Mouse (Mus musculus) right cerebral cortex, postnatal 10 days (tissue): ENCODE data around the gene Rab3gap2.

Experiments used
- DNase-seq, 2 experiments: peaks; one replicate each; pipeline ENCODE4 v3.0.0; 2021; ENCODE audit warnings: low spot score in 2 of 2

Gene Rab3gap2

DNA sequence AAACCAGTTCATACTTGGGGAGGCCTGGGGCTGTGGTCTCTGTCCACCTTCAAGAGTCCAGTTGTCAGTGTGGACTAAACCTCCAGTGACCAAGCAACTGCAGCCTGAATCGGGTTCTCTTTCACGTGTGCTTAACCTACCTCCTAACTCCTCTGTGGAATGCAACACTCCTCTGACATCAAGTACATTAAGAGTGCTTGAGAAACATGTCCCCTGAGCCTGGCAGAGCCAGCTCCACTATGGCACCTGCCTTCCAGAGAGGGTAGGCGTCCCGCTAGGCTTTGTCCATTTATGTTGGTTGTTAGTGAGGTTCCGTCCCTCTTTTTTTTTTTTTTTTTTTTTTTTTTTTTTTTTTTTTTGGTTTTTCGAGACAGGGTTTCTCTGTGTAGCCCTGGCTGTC lies 23.0 kb downstream of the Rab3gap2 start:
- DNase-seq: no peak

DNA sequence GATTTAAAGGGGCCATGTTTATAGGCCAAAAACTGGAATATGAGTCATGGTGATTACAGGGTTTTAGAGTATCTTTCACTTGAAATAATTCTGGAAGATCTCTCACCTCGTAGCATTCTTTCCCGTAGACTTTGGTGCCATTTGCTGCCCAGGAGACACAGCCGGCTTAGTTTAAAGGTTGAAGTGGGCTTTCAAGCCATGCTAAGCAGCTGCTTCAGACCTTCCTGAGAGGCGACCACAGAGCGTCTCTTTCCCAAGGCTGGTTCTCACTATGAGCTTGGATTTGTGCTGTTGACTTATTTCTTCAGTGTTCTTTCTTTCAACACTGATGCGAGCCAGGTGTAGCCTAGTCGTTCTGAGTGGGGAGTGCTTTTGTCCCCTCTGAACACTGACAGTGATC lies 23.8 kb downstream of the Rab3gap2 start:
- no peak for DNase-seq

DNA sequence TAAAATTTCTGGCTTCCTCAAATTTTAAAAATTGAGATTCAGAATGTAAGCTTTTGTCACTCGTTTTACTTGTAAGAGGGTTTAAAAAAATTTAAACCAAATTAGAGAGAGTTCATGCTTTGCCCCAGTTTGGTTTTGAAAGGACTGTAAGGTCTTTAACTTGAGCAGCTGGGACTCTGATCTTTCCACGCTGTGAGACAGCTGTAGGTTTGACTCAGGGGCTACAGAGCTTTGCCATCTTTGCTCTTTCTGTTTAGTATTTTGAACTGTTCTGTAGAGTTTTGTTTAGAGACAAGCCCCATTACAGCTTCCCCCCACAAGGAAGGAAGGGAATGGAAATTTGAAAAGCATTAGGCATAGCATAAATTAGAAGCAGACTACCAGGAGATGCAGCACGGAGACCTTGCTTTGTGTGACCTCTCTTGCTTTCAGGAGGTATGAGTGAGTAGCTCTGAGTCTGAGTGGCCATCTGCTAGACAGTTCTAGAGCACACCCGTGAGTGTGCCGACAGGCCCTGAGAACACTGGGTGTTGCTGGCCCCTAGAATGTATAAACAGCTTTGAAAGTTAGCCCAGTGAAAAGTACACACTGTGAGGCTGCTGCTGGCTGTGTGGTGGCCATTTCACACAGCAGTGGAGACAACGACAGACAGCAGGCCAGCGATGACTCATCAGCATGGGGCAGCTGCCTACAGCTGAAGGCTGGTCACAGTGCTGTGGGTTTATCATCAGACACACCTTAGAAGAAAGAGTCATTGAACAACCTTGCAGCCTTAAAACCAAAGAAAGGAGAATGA lies 25.7 kb downstream of the Rab3gap2 start:
- no peak for DNase-seq

DNA sequence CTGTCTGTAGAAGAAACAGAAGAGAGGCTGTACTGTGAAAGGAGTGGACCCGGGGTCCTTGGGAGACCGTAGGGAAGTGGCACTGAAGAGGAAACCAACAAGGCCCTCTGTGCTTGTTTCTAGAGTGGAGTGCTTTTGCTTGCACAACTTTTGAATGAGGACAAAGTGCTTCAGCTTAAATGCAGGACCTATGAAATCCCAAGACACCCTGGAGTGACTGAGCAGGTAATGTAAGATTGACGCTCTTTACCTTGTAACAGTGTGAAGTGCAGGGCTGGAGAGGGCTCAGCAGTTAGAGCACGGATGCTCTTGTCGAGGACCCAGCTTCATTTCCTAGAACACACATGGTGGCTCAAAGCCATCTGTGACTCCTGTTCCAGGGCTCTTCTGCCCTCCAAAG lies 31.9 kb downstream of the Rab3gap2 start:
- DNase-seq: no peak

DNA sequence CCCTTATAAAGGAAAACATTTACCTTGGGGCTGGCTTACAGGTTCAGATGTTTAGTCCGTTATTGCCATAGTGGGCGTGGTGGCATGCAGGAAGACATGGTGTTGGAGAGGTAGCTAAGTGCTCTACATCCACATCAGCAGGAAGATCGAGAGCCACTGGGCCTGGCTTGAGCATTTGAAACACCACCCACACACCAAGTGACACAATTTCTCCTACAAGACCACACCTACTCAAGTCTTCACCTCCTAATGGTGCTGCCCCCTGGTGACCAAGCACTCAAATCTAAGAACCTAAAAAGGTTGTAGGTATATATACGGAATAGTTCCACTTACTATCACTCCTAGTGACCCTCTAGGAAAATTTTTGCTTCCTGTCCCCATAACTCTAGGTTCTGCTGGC lies 32.6 kb downstream of the Rab3gap2 start:
- DNase-seq: no peak

DNA sequence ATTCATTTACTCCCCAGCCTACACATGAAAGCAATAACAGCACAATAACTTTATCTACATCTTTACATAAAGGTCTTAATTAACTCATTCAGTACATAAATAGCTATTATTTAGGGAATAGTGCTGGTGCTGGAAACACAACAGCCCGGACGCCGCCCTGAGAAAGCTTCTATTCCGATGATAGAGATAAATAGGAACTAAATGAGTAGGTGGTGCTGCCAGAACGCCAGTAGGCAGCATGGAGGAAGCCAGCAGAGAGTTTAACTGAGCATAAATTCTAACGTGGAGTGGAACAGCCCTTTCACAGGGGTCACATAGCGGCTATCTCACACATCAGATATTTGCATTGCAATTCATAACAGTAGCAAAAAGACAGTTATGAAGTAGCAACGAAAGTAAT lies 39.1 kb downstream of the Rab3gap2 start:
- no peak for DNase-seq

DNA sequence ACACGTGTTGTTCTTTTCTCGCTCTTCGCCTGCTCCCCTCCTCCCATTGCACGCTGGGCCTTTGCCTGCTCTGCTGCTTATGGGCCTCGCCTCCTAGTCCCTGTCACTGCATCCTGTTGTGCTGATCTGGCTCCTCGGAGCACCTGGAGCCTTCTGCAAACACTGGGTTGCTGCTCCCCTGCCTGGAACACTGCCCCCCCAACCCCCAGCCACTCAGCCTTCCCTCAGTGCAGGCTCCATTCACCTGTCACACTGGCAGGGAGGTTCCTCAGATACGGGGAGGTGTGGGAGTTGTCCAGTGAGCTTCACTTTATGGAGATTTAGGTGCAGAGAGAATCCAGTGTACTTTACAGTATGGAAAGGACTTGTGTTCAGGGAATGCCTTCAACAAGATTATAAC lies 41.5 kb downstream of the Rab3gap2 start:
- no peak for DNase-seq

DNA sequence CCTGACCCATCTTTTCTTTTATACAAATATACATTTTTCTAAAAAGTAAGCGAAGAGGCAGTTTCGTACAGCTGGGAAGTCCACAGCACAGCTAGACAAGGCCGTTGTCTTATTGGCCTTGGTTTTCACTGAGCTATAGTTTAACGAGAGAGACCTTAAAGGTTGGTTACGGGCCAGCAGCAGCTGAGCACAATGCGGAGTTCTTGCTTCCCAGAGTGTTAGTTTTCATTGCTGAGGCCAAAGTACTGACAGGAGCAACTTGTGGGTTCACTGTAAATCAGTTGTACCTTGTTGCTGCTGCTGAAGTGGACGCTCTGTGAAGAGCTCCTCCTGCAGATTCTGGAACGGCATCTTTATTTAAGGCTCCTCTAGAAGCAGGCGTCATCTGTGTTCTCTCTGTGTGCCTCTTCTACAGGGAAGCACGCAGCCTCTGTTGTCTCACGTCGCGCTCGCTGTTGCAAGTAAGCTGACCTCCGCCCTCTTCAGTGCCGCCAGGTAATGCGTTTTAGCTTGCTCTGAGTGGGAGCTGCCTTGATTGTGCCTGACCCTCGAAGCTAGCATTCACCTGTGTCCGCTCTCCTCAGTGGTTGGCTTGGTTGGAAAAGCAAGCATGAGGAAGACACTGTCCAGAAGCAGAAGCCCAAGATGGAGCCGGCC lies 43.6 kb downstream of the Rab3gap2 start:
- no peak for DNase-seq

DNA sequence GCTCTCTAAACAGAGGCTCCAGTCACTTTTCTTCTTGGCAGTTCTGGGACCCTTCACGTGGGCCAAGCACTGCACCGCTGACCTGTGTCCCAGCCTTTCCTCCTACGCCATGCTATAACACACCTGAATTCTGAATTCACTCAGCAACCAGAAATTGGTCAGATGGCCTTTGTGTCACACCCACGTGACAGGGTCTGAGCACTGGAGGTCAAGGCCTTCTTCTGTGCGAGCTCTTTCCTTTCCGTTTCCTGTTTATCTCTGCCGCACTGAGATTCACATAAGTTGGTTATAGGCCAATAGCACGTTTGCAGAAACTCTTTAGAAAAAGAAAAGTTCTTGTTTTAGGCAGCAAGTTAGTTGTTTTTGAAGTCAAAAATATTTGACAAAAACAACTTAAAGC lies 44.8 kb downstream of the Rab3gap2 start:
- no peak for DNase-seq

DNA sequence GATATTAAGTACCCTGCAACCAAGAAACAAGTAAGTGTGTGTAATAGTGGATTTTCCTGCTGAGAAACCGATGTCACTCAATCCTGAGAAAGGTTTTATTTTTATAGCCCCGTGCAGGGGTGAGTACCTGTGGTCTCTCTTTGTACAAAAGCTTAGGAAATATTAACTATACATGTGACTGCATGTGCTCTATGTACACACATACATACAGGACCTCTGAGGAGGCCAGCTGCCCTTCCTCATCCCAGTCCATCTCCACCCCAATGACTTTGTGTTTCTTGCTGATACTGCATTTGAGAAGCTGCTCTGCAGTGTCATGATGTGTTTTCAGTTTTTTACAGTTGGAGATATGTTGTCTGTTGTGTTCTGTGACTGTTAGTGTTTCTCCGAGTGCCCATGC lies 48.4 kb downstream of the Rab3gap2 start:
- DNase-seq: no peak

DNA sequence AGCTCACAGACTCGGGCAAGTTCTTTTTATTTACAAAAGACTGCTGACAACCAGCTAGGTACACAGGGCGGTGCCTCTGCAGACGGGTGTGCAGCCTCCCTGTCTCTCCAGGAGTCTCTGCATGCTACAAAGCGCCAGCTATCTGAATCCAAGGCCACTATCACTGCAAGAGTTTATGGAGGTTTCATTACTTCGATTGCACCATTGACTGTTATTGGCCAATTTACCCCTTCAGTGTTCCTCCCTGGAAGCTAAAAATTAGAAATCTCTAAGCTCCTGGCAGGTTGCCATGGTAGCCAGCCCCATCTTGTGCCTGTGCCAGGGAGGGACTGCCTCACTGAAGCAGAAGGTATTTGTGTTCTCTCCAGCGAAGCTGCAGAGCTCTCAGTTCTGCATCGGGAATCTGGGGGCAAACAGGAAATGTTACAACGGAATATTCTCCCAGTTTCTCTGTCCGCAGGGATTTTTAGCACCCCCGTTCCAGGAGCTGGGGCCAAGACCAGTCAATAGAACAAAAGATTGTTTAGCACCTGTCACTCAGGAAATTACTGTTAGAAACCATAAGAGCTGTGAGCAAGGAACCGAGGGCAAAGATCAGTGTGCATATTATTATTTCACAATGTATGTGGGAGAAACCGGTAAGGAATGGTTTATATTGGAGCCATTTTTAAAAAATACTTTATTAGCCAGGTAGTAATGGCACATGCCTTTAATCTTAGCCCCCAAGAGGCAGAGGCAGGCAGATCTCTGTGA lies 49.4 kb downstream of the Rab3gap2 start:
- DNase-seq: peak; percentile 83 to 84

DNA sequence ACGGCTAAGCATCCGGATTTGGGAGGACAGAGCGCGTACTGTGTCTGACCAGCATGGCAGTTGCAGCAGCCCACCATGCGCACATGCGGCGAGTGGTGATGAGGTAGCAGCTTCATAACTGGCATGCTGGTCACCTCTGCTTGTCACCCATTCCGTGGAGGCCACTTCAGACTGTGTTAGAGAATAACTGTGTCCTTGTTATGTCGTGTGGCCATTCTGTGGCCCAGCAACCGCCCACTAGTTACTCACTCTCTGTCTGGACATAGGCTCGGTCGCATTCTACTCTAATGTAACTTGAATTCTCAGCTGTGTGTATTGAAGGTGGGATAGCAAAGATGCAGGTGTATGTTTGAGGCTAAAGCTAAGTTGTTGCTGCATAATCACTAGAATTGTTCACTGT lies 51.4 kb downstream of the Rab3gap2 start:
- DNase-seq: no peak

DNA sequence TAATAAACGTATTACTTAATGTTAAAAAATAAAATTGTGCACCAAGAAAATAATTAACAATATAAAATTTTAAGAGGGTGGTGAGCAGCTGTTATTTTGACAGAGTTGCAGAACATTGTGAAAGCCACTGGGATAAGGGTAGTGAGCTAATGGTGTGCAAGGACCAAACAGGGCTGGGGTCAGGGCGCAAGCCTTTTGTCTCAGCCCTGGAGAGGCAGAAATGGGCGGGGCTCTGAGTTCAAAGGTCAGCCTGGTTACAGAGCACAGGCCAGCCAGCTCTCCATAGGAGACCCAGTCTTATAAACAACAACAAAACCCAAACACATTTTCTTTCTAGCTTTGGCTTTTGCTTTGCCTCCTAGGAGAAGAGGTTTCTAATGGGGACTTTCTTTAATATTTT lies 52.8 kb downstream of the Rab3gap2 start:
- DNase-seq: no peak

DNA sequence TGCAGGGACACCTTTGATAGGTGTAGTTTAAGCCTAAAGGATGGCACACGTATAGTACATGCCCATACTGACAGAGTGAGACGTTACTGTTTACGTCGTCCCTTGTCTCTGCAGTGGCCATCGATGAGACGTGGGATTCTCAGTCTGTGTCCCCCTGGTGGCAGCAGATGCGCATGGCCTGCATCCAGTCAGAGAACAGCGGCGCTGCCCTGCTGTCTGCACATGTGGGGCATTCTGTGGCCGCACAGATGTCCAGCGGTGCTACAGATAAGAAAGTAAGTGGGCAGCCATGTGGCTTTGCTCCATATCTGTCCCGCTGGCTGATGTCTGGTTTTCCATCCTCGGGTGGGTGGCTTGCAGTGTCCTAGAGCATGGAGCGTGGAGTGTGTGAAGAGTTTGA lies 58.6 kb downstream of the Rab3gap2 start:
- peak in 1 of 2 experiments; percentile 45 for DNase-seq

DNA sequence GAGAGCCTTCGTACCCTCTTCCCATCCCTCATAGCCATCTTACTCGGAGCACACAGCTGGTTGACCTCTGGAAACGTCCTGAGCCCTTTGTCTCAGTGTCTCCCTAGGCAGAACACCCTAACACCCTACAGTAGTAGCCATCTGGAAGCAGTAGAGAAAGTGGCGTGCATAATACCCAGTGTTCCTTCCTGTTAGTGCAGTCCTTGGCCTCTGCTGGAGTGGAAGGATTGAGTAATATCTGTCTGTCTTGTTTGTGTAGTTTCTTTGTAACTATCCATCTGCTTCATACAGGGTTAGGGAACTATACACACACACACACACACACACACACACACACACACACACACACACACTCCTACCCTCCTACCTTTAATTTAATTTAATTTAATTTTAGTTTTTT lies 64.8 kb downstream of the Rab3gap2 start:
- DNase-seq: no peak

DNA sequence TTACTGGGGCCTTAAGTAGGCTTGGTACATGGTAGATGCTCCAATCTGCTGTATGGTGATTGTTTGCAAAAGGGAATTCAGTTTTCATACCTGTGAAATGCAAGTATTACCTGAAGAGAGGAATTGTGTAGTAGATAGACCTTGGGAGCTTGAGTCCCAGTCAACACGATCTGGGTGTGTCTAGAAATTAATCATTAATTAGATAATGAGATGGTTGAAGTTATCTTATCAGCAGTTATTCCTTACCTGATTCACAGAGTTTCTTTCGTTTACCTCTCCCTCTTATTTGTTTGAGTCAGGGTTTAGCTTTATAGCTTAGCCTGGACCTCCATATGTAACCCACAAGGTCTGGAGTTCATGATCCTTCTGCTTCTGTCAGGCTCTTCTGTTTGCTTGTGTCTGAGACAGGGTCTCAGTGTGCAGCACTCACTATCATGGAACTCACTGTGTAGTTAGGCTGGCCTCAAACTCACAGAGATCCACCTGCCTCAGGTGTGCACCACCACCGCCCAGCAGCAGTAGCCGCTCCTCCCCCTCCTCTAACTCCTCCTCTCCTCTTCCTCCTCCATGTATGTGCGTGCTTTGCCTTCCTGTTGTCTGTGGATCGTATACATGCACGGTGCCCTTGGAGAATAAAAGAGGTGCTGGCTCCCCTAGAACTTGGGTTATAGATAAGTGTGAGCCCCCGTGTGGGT lies 66.6 kb downstream of the Rab3gap2 start:
- DNase-seq: no peak

DNA sequence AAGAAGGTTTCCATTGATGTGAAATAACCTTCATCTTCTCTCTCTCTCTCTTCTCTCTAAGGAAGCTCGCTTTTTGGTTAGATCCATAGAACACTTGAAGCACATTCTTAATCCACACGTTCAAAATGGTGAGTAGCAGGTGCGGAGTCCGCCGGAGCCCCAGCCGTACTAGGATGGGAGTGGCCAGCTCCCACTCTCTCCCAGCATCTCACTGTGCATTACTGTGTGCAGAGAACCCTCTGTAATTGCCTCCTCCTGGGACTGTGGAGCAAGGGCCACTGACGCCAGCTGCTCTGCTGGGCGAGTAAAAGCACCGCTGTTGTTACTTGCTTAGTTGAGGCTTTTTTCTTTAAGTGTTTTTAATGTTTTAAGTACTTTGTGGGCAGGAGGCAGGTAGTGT lies 67.5 kb downstream of the Rab3gap2 start:
- DNase-seq: no peak

DNA sequence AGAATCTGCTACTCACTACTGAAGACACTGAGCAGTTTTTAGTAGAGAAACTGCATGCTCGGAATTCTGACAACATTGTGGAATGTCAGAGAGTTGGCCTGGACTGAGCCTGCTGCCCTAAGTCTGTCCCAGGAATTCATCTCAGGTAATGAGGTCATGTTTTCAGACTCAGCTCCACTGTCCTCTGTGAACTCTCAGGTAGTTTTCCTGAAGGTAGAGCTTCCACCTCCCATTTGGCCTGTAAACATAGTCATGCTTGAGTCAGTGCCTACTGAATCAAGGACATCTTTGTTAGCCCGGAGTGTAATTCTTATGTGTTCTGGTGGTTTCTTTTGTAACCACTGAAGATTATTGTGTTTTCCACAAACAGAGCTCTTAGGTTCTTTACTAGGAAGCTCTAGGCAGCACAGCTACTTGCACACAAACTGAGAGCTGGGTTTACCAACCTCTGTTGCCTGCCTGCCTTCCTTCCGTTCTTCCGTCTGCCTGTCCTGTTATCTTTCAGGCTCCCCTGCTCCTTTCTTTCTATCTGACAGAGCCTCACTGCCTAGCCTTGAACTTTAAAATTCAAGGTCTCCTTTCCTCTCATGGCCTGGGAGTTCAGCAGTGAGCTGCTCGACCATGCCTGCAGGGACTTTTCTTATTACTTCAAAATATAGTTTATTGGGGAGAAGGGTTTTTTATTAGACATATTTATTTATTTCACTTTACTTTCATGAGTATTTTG lies 71.1 kb downstream of the Rab3gap2 start:
- DNase-seq: no peak

DNA sequence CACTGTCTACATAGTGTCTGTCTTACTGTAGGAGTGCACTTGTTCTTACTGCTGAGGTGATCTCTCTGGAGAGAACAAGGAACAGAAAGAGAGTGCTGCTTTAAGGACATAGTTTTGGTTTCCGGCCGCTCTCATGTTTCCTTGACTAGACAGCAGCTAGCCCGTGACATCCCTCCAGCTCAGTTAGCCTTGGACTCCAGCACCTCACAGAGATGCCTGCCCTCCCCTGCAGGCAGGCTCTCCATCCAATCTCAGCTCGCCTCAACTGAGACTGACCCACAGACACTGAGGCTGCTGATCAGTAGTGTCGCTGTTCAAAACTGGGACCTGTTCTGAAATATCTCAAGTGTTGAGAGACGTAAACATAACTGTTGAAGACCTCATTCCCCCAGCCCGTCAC lies 72.1 kb downstream of the Rab3gap2 start:
- no peak for DNase-seq

DNA sequence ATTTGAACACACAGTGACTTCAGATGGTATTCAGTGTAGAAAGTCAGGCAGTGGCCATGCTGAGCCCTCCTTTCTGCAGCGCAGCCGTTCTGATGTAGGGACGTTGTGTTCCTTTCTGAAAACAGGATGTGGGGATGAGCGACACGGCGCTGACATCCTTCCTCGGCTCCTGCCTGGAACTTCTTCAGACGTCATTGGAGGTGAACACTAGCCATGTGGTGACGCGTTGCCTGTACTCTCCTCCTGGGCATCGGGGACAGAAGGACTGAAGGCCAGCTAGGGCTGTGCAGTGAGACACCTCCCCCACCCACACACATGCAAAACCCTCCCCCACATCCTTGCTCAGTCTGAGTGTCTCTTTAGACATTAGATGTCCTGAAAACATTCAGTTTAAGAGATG lies 73.1 kb downstream of the Rab3gap2 start:
- DNase-seq: no peak

DNA sequence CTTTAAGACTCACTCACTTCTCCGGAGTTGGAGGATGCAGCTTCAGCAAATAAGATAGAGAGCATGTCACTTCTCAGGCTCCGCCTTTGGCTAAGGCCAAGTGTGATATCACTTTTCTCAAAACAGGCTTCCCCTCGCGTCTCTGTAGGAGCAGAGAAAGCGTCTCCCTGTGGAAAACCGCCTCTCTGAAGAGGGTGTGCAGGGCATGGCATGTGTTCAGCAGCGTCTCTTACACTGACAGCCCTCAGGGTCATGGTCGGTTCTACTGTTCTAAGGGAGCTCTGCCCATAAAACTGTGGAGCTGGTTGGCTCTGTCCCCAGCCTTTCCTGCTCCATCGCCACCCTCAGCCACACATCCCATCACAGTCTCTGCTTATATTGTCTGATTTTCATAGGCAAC lies 75.4 kb downstream of the Rab3gap2 start:
- no peak for DNase-seq

DNA sequence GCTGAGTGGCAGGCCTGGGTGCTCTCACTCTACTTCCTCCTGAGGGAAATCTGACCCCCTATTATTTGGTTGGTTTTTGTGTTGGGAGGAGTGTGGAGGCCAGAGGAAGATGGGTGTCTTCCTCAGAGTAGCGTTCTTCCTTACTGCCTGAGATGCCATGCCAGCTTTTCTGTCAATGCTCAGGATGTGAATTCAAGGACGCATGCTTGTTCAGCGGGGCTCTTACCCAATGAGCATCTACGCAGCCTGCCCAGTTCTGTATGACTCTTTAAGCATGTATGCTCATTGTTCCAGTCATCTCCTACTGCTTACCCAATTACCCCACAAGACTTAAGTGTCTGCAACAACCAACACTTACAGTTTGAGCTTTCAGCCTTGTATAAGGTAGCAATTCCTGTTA lies 76.7 kb downstream of the Rab3gap2 start:
- DNase-seq: no peak
